Mouse (Mus musculus) megakaryocyte, embryonic 14.5 days (primary cell): ENCODE results near the gene Aff2.

Source experiments
- FLI1 ChIP-seq: IDR thresholded peaks from 2 replicates; pipeline ENCODE4 v1.6.1; 2012; ENCODE audit warnings: low read length, inconsistent platforms, mixed read lengths
- GATA1 ChIP-seq: IDR thresholded peaks from 3 replicates; pipeline ENCODE4 v1.6.1; 2012; ENCODE audit warnings: mixed read lengths, low read length, inconsistent platforms, borderline replicate concordance

GRCm38 (mm10) chrX:69355621-69356020 is 4.5 kb upstream of the Aff2 start:
- TF ChIP-seq GATA1 (no peak), FLI1 (no peak)
